15 mouse cellular contexts compared by ENCODE assay signal in the genomic region with DNA sequence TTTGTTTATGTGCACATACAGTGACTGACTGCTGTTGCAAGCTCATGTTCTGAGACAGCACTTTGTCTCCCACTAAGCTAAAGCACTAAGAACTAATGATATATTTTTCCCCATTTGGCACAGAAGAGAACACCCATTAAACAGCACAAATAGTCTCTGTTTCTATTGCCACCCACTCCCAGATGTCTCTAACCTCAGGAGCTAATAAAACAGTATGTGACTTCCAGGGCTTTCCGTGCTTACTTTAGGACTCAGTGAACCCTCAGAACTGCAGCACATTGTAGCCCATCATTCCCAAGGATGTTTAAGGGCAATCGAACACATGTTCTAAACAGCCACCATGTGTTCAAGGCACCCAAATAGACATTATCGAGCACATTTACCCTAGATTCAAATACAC.
DNase-seq lines count a peak whose midpoint lies in the region.
"Had no signal": no experiment of that assay in that cellular context is flagged by ENCODE, and none has a peak within 500 bp of the region (broad histone marks: within the 10 kb centered on the region; RNA-seq: fewer than 3 reads in every experiment).

No protein-coding gene starts in this region.

- DNase-seq in layer of hippocampus, adult 18-20 months (ENCODE audit: low spot score in 2 of 2): peak; percentile 26 to 83
- no peak for DNase-seq in layer of hippocampus, postnatal 36 days
- peak; percentile 56 for DNase-seq in layer of hippocampus, adult 9-10 months (ENCODE audit: low spot score)
- DNase-seq in layer of hippocampus, adult 8-10 months (ENCODE audit: low spot score in 2 of 2): no peak
- DNase-seq in layer of hippocampus, adult 9-11 months: peak; percentile 62
- no peak for DNase-seq in gastrocnemius, adult 18-20 months (ENCODE audit: low spot score)
- no peak for DNase-seq in cerebellum, adult 18-20 months
- DNase-seq: adrenal gland, adult 2 months; adrenal gland, postnatal 10 days; adrenal gland, postnatal 25 days; cerebellum, adult 11-12 months; cerebellum, adult 8-10 months; cerebellum, adult 9-11 months; cerebellum, postnatal 25 days; forebrain, postnatal 0 days had no signal

Comparison
In these comparisons a context has a peak if more than half of its experiments do, and no peak if none do; other contexts are left out.
1. DNase-seq: peak in layer of hippocampus, adult 18-20 months (2 of 2), layer of hippocampus, adult 9-10 months (single experiment) and layer of hippocampus, adult 9-11 months (single experiment); none in layer of hippocampus, postnatal 36 days (0 of 2), layer of hippocampus, adult 8-10 months (0 of 2), gastrocnemius, adult 18-20 months (single experiment) and cerebellum, adult 18-20 months (0 of 2).